Mouse (Mus musculus) cortical plate, adult 2 months (tissue): ENCODE measurements around the gene Ccdc51. TPM values are rescaled to one million over a fixed set of nuclear protein-coding genes. Genes with fewer than 3 reads are reported as not detected.

Experiments
- H3K27ac ChIP-seq: fragments of 200-500 bp; 2 replicates; pipeline ENCODE4 v1.5.1; 2012; ENCODE audit warnings: low read length, control low read depth, inconsistent platforms; ENCODE audit not compliant: insufficient read depth
- H3K4me1 ChIP-seq: fragments of 200-500 bp; 2 replicates; pipeline ENCODE4 v1.6.1; 2011; ENCODE audit warnings: low read length; ENCODE audit not compliant: control insufficient read depth, insufficient read depth
- H3K4me3 ChIP-seq: fragments of 200-500 bp; 2 replicates; pipeline ENCODE4 v1.5.1; 2011; ENCODE audit warnings: mild to moderate bottlenecking, low read length, control low read depth; ENCODE audit not compliant: insufficient read depth
- CTCF ChIP-seq: fragments of 200-500 bp; IDR thresholded peaks from 2 replicates; pipeline ENCODE4 v1.5.1; 2011; ENCODE audit warnings: mild to moderate bottlenecking, control low read depth, low read length; ENCODE audit not compliant: insufficient read depth; ENCODE audit errors: extremely low read depth
- POLR2A ChIP-seq: fragments of 200-500 bp; IDR thresholded peaks from 2 replicates; pipeline ENCODE4 v1.6.1; 2011; ENCODE audit warnings: mild to moderate bottlenecking, low read length, control low read depth; ENCODE audit not compliant: insufficient read depth; ENCODE audit errors: extremely low read depth
- polyA plus RNA-seq: library from polyadenylated mRNA; depleted of rRNA; stranded (reverse); fragments of >200 nt; gene quantifications from 2 replicates; pipeline ENCODE4 v1.2.3, GENCODE M21; 2012

The Ccdc51 gene
- polyA plus RNA-seq, 1 experiment = 6.2 TPM

- peak overlapping the region; percentile 95 for H3K27ac ChIP-seq
- peaks cover 2% of the 10 kb centered on the region for H3K4me1 ChIP-seq
- TF ChIP-seq CTCF = no peak
- TF ChIP-seq POLR2A = 0 out of 2 replicates have a peak, but pooled peaks have one; percentile 15
- peak overlapping the region; percentile 43 for H3K4me3 ChIP-seq
Measured at GRCm38 (mm10) chr9:109096251-109096661, 14.0 kb downstream of the Ccdc51 start.

GRCm38 (mm10) chr9:109096856-109097255 is 14.6 kb downstream of the Ccdc51 start:
- no peak for TF ChIP-seq CTCF
- TF ChIP-seq POLR2A = no peak
- peak overlapping the region; percentile 43 for H3K4me3 ChIP-seq
- H3K27ac ChIP-seq = peak overlapping the region; percentile 95
- H3K4me1 ChIP-seq = peaks cover 2% of the 10 kb centered on the region

GRCm38 (mm10) chr9:109097291-109097690 is 15.0 kb downstream of the Ccdc51 start:
- Histone ChIP-seq H3K4me3 (peak overlapping the region; percentile 43; the same call in 1 of the 2 replicates), H3K27ac (peak overlapping the region; percentile 95), H3K4me1 (peaks cover 2% of the 10 kb centered on the region)
- TF ChIP-seq POLR2A (no peak), CTCF (no peak)

GRCm38 (mm10) chr9:109097831-109098230 is 15.5 kb downstream of the Ccdc51 start:
- Histone ChIP-seq H3K27ac (peak overlapping the region; percentile 69), H3K4me1 (peaks cover 2% of the 10 kb centered on the region), H3K4me3 (0 out of 2 replicates have a peak overlapping the region, but pooled peaks have one; percentile 2)
- TF ChIP-seq CTCF (no peak), POLR2A (no peak)

- TF ChIP-seq CTCF (no peak), POLR2A (no peak)
- 0 out of 2 replicates have a peak overlapping the region, but pooled peaks have one; percentile 2 for H3K4me3 ChIP-seq
- H3K4me1 ChIP-seq = peaks cover 2% of the 10 kb centered on the region
- H3K27ac ChIP-seq = peak overlapping the region; percentile 69
Measured at GRCm38 (mm10) chr9:109098366-109098765, 16.1 kb downstream of the Ccdc51 start.

- TF ChIP-seq CTCF = no peak
- TF ChIP-seq POLR2A = no peak
- Histone ChIP-seq H3K27ac (peak overlapping the region; percentile 69), H3K4me3 (no peak overlapping the region), H3K4me1 (peaks cover 2% of the 10 kb centered on the region)
Measured at GRCm38 (mm10) chr9:109098969-109099368, 16.7 kb downstream of the Ccdc51 start.

- no peak overlapping the region for H3K4me3 ChIP-seq
- TF ChIP-seq CTCF (no peak), POLR2A (no peak)
- H3K4me1 ChIP-seq = peaks cover 2% of the 10 kb centered on the region
- no peak overlapping the region for H3K27ac ChIP-seq
Measured at GRCm38 (mm10) chr9:109100307-109100928, 18.1 kb downstream of the Ccdc51 start.

GRCm38 (mm10) chr9:109101933-109102445 is 19.7 kb downstream of the Ccdc51 start:
- no peak overlapping the region for H3K4me3 ChIP-seq
- peaks cover 2% of the 10 kb centered on the region for H3K4me1 ChIP-seq
- TF ChIP-seq POLR2A = no peak
- TF ChIP-seq CTCF = no peak
- H3K27ac ChIP-seq = no peak overlapping the region

- Histone ChIP-seq H3K27ac (no peak overlapping the region), H3K4me3 (no peak overlapping the region), H3K4me1 (peaks cover 2% of the 10 kb centered on the region)
- TF ChIP-seq POLR2A = no peak
- TF ChIP-seq CTCF = no peak
Measured at GRCm38 (mm10) chr9:109102541-109102940, 20.2 kb downstream of the Ccdc51 start.

GRCm38 (mm10) chr9:109103250-109103649 is 21.0 kb downstream of the Ccdc51 start:
- Histone ChIP-seq H3K27ac (no peak overlapping the region), H3K4me3 (no peak overlapping the region), H3K4me1 (peaks cover 2% of the 10 kb centered on the region)
- TF ChIP-seq CTCF = no peak
- no peak for TF ChIP-seq POLR2A
